Mouse (Mus musculus) forebrain, embryonic 10.5 days (tissue): ENCODE results near the gene Cib4. TPM values are rescaled to one million over a fixed set of nuclear protein-coding genes. Genes with fewer than 3 reads are reported as not detected.

Experiments used
- DNase-seq: peaks from one replicate; pipeline ENCODE4 v3.0.0-alpha.2; 2017; ENCODE audit warnings: low spot score; ENCODE audit errors: extremely low spot score
- H3K27ac ChIP-seq: fragments of 300-500 bp; sonication (generic); 2 replicates; pipeline ENCODE4 v1.5.1; 2016; ENCODE audit warnings: mild to moderate bottlenecking
- H3K27me3 ChIP-seq: fragments of 300-500 bp; sonication (generic); 2 replicates; pipeline ENCODE4 v1.6.1; 2016; ENCODE audit warnings: mild to moderate bottlenecking; ENCODE audit not compliant: poor library complexity, severe bottlenecking
- H3K36me3 ChIP-seq: fragments of 300-500 bp; sonication (generic); replicated peaks from 2 replicates; pipeline ENCODE4 v1.6.1; 2016; ENCODE audit warnings: mild to moderate bottlenecking, moderate library complexity
- H3K4me1 ChIP-seq: fragments of 300-500 bp; sonication (generic); 2 replicates; pipeline ENCODE4 v1.6.1; 2016
- H3K4me3 ChIP-seq: fragments of 300-500 bp; sonication (generic); 2 replicates; pipeline ENCODE4 v1.5.1; 2016; ENCODE audit warnings: mild to moderate bottlenecking, moderate library complexity
- H3K9me3 ChIP-seq: fragments of 300-500 bp; sonication (generic); 2 replicates; pipeline ENCODE4 v1.6.1; 2016; ENCODE audit warnings: mild to moderate bottlenecking, moderate library complexity
- WGBS: fragments of 180-500 bp; shearing (Covaris S2); methylation state at CpG from one replicate; pipeline ENCODE4 v1.1.7; 2016; 5-methylcytosine and 5-hydroxymethylcytosine counted together
- polyA plus RNA-seq: library from polyadenylated mRNA; unstranded; fragments of >200 nt; fragmentation: Nextera tagmentation; extraction: Ambion mirVana; gene quantifications from 2 replicates; pipeline ENCODE4 v1.2.1, GENCODE M21; 2016

Gene Cib4
- polyA plus RNA-seq, 1 experiment from 2014 or later: not detected

DNA sequence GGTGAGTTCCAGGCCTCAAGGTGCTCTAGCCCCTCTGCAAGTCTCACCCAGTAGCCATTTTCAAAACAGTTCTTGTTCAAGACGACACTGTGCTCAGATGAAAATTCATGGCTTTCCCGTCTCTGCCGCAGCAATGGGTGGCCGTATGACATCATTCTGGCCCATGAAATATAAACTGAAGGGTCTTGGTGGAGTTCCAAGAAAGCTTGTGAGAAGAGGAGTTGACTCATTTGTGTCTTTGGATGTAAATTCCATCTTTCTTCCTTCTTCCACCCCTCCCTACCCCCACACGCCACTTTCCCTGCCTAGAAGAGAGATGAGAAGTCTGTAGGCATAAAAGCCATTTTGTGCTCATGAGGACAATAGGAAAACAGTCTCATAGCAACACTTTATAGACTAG lies 54.8 kb downstream of the Cib4 start:
- WGBS: 85% methylated on average over 5 of the region's 5 CpGs
- no peak overlapping the region for H3K4me3 ChIP-seq
- no peak overlapping the region for H3K27ac ChIP-seq
- H3K36me3 ChIP-seq: no peaks in the 10 kb centered on the region
- no peak for DNase-seq
- peaks cover 7% of the 10 kb centered on the region; the same call in 1 of the 2 replicates for H3K4me1 ChIP-seq
- no peaks in the 10 kb centered on the region for H3K27me3 ChIP-seq
- no peaks in the 10 kb centered on the region for H3K9me3 ChIP-seq

DNA sequence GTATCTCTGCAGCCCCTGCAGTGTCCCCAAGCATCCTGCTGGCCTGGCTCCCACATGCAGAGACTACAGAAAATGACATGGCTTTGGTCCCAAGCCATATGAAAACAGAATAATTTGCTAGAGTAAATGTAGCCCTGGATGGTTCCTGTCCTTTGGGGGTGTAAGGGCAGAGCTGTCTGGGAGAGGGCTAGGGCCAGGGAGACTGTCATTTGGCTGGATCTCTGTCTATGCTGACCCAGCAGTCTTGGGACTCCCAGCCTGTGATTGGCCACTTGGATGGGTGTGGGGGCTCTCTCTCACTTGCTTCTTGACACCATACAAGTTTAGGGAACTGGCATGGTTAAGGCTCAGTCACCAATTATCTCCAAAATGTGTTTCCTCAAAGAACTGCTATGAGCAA lies 55.4 kb downstream of the Cib4 start:
- H3K4me1 ChIP-seq: peaks cover 3% of the 10 kb centered on the region; the same call in 1 of the 2 replicates
- no peak overlapping the region for H3K27ac ChIP-seq
- H3K4me3 ChIP-seq: no peak overlapping the region
- H3K9me3 ChIP-seq: no peaks in the 10 kb centered on the region
- no peaks in the 10 kb centered on the region for H3K27me3 ChIP-seq
- DNase-seq: no peak
- H3K36me3 ChIP-seq: no peaks in the 10 kb centered on the region

DNA sequence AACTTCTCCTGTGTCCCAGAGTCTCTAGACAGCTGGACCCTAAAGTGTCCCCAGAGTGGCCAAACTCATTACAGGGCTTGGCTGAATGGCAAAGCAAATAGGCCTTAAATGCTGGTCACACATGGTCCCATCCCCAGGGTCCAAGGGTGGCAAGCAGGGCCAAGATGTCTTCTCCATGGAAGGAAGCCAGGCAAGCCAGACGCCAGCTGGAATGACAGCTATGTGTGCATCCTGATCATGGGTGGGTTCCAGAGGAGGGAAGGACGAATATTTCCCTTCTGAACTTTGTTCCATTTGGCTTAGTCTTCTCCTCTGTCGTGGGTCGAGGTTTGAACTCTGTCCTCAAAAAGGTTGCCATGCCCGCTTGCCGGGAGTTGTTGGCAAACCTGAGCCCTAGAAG lies 60.5 kb downstream of the Cib4 start:
- no peaks in the 10 kb centered on the region for H3K9me3 ChIP-seq
- H3K4me1 ChIP-seq: 0 out of 2 replicates have a peak, but pooled peaks cover 3% of the 10 kb centered on the region
- 89% methylated on average over 6 of the region's 6 CpGs for WGBS
- no peaks in the 10 kb centered on the region for H3K27me3 ChIP-seq
- no peak overlapping the region for H3K4me3 ChIP-seq
- DNase-seq: no peak
- H3K27ac ChIP-seq: no peak overlapping the region
- no peaks in the 10 kb centered on the region for H3K36me3 ChIP-seq

DNA sequence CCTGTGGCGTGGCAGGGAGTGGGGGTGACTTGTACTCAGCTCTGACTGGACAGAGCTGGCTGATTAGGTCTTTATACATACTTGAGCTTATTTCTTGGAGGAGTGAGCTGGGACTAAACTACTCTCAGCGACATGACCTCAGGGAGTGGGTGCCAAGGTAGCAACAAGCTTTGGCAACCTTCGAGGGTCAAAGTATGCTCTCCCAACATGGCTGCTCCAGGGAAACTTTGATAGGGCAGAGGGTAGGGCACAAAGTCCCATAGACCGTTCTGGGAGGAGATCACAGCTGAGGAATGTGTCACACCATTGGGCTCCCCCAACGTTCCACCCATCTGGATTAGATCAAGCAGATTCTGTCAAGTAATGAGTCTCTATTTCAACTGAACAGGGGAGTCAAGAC lies 61.0 kb downstream of the Cib4 start:
- Histone ChIP-seq H3K4me3 (no peak overlapping the region), H3K27me3 (no peaks in the 10 kb centered on the region), H3K9me3 (no peaks in the 10 kb centered on the region), H3K36me3 (no peaks in the 10 kb centered on the region), H3K27ac (no peak overlapping the region), H3K4me1 (0 out of 2 replicates have a peak, but pooled peaks cover 3% of the 10 kb centered on the region)
- no peak for DNase-seq
- WGBS: 81% methylated on average over 5 of the region's 5 CpGs

DNA sequence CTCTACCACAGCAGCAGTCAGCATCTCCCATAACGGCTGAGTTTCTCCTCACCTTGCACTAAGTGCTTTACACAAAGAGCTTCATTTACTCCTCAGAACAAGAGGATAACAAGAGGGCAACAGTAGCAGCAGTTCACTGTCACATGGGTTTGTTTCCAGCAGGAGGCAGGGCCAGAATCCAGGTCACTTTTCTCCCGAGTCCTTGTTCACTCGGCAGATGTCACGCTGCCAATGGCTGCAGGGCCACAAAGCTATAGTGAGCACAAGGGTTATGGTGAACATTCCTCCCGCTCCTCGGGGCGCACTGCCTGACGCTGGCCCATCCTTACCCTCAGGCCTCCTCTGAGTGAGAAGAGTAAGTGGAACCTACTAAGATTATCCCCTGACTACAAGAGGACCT lies 62.1 kb downstream of the Cib4 start:
- no peaks in the 10 kb centered on the region for H3K9me3 ChIP-seq
- no peak for DNase-seq
- no peaks in the 10 kb centered on the region for H3K36me3 ChIP-seq
- H3K4me1 ChIP-seq: 0 out of 2 replicates have a peak, but pooled peaks cover 3% of the 10 kb centered on the region
- no peak overlapping the region for H3K27ac ChIP-seq
- H3K27me3 ChIP-seq: no peaks in the 10 kb centered on the region
- 79% methylated on average over 8 of the region's 8 CpGs for WGBS
- no peak overlapping the region for H3K4me3 ChIP-seq

DNA sequence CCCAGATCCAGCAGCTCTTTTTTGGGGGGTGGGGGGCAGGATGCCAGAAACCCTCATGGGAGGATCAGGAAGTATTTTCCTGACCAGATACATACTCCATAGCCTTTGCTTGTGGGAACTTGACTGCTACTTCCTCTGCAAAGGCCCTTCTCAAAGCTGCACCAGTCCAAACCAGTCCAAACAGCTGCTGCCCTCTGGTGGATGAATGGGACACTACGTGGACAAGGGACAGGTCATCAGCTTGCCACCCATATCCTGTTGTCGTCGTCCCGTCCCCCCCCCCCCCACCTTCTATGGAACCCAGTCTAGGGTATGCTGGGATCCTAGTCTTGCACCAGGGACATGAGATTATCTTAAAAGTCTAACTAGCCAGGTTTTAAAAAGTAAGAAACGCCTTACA lies 63.3 kb downstream of the Cib4 start:
- Histone ChIP-seq H3K27ac (no peak overlapping the region), H3K9me3 (no peaks in the 10 kb centered on the region), H3K36me3 (no peaks in the 10 kb centered on the region), H3K4me1 (0 out of 2 replicates have a peak, but pooled peaks cover 3% of the 10 kb centered on the region), H3K4me3 (no peak overlapping the region), H3K27me3 (no peaks in the 10 kb centered on the region)
- DNase-seq: peak; percentile 67
- WGBS: 20% methylated on average over 5 of the region's 5 CpGs

DNA sequence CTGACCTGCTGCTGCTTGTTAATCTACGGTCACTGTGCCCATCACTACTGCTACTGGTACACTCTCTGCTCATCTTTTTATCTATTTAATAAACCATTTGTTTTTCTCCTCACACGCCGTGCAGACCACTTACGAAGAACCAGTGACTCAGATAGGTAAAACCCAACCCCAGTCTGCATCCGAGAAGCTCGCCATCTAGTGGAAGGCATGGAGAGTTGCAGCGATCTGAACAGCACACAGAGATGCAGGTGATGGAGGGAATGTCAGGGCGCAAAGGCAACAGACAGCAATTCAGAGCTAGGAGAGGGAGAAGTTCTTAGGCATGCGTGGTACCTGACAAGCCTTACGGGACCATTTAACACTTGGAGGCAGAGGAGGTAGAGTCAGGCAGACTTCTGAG lies 69.1 kb downstream of the Cib4 start:
- Histone ChIP-seq H3K27ac (no peak overlapping the region), H3K36me3 (no peaks in the 10 kb centered on the region), H3K27me3 (no peaks in the 10 kb centered on the region), H3K4me3 (no peak overlapping the region), H3K9me3 (no peaks in the 10 kb centered on the region), H3K4me1 (no peaks in the 10 kb centered on the region)
- 42% methylated on average over 10 of the region's 10 CpGs for WGBS
- no peak for DNase-seq

DNA sequence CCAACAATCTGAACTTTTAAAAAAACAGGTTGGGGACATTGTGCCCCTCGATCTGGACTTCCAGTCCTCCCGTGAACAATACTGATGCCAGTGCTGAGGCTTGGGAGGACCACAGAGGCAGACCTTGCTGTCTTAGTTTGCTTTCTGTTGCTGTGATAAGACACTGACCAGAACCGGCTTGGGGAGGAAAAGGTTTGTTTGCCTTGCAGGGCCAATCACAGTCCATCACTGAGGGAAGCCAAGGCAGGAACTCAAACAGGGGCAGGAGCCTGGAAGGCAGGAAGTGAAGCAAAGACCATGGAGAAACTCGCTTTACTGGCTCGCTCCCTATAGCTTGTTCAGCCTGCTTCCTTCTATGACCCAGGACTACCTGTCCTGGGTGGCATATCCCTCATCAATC lies 73.5 kb downstream of the Cib4 start:
- 84% methylated on average over 5 of the region's 5 CpGs for WGBS
- no peaks in the 10 kb centered on the region for H3K9me3 ChIP-seq
- no peak overlapping the region for H3K4me3 ChIP-seq
- H3K36me3 ChIP-seq: no peaks in the 10 kb centered on the region
- H3K4me1 ChIP-seq: peaks cover 14% of the 10 kb centered on the region
- peaks cover 6% of the 10 kb centered on the region for H3K27me3 ChIP-seq
- H3K27ac ChIP-seq: no peak overlapping the region
- no peak for DNase-seq

DNA sequence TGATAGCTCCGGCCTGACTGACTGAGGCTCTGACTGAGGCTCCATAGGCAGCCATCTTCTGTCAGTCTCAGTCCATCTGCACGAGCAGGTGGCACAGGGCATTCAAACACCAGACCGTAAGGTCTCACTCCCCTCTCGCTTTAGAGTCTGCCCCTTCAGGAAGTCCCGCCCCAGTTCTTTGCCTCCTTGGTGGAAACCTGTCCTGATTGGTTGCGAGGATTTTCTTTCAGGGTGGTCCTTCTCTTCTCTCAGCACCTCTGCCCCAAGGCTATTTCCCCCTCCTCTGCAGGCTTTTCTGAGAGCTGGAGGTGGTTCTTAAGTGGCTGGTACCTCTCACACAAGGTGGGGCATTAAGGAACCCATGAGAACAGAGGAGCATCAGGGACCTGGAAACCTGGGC lies 75.2 kb downstream of the Cib4 start:
- no peaks in the 10 kb centered on the region for H3K9me3 ChIP-seq

DNA sequence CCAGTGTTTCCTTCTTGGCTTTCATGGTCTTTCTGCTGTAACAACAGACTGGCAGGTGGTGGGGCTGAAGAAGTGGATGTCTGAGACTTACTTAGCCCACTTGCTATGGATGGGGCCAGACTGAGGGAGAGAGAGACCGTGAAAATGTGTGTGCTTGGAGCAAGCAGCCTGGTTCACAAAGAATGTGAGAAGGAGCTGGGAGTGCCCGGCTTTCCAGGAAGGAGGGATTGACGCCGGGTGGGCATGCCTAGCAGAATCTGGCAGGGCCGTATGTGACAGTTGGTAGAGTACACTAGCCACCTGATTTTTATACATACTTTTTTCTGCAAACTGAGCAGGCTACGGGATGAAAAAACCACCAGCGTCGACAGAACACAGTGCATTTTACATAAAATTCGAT lies 79.3 kb downstream of the Cib4 start:
- peaks cover 59% of the 10 kb centered on the region for H3K27me3 ChIP-seq
- H3K4me1 ChIP-seq: peaks cover 34% of the 10 kb centered on the region
- peak overlapping the region; percentile 38 for H3K4me3 ChIP-seq
- no peaks in the 10 kb centered on the region for H3K36me3 ChIP-seq
- no peak overlapping the region for H3K27ac ChIP-seq
- whole genome bisulfite sequencing: 37% methylated on average over 9 of the region's 9 CpGs
- no peak for DNase-seq
- H3K9me3 ChIP-seq: no peaks in the 10 kb centered on the region

More for the DNA sequence above, 75.2 kb downstream of the Cib4 start:
- Histone ChIP-seq H3K36me3 (no peaks in the 10 kb centered on the region), H3K27ac (no peak overlapping the region), H3K27me3 (peaks cover 23% of the 10 kb centered on the region), H3K4me1 (peaks cover 25% of the 10 kb centered on the region), H3K4me3 (no peak overlapping the region)
- 52% methylated on average over 6 of the region's 6 CpGs for WGBS
- no peak for DNase-seq

DNA sequence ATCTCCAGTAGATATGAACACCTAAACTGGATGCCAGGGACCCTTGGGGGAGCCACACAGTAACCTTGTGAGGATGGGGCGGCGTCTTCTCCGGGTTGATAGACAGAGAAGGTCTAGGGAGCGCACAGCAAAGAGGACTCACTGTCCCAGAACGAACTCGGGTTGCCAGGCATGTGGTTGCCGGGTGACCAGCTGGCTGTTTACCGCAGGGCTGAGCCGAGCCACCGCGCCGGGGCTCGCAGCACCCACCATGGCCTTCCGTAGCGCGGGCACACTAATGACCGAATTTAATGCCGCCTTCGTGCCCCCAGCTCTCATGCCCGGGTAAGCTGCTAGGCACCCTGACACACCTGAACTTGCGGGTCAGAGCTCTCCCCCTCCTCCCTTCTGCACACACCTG lies 79.8 kb downstream of the Cib4 start, which contains the start of gene 1700001C02Rik:
TSS of gene 1700001C02Rik (plus strand) at position 187 of the 400 bp plus-strand sequence.
- DNase-seq: no peak
- H3K27ac ChIP-seq: no peak within 1 kb of the TSS
- H3K4me3 ChIP-seq: peak within 1 kb of the TSS; percentile 38

DNA sequence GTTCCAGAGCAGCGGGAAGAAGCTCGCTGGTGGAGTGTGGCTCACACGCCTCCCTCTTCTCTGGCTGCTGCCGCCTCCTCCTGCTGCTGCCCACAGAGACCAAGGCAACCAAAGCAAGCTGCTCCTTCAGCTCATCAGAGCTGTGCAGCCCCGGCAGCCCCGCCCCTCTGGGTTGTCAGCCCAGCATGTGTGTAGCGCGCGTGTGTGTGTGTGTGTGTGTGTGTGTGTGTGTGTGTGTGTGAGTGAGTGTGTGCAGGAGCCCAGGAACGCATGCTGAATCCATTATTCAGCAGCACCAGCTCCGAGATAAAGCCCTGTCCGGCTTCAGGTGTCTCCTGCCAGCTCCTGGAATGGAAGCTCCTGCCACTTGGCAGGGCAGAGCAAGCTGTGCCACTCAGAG lies 83.8 kb downstream of the Cib4 start, which contains the start of gene Otof:
TSS of gene Otof (minus strand) at position 112 of the 400 bp plus-strand sequence.
- DNase-seq: no peak
- Histone ChIP-seq H3K9me3 (no peaks in the 10 kb centered on the region), H3K27ac (no peak within 1 kb of the TSS), H3K27me3 (peaks cover 61% of the 10 kb centered on the region), H3K4me3 (no peak within 1 kb of the TSS), H3K4me1 (peaks cover 40% of the 10 kb centered on the region), H3K36me3 (no peaks in the 10 kb centered on the region)
- 56% methylated on average over 12 of the region's 12 CpGs for WGBS

More for the DNA sequence above, 79.8 kb downstream of the Cib4 start, which contains the start of gene 1700001C02Rik:
- Histone ChIP-seq H3K4me1 (peaks cover 36% of the 10 kb centered on the region), H3K9me3 (no peaks in the 10 kb centered on the region), H3K36me3 (no peaks in the 10 kb centered on the region), H3K27me3 (peaks cover 63% of the 10 kb centered on the region)
- 18% methylated on average over 21 of the region's 21 CpGs for WGBS

DNA sequence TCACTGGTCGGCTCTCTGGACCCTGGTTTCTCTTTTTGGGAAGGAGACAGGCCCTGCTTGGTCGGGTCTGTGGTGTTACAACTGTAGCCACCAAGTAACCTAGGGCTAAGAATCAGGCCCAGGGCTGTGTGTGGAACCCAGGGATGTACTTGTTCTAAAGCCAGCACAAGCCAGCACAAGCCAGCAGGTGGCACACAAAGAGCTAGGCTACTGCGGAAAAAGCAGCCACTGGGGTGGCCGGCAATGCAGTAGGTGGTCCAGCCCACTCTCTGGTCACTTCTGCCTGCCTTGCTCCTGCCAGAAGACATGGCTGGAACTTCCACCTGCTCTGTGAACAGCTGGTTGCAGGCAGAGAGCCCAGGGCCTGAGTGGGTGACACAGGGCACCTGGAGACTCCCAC lies 85.5 kb downstream of the Cib4 start:
- Histone ChIP-seq H3K4me1 (peaks cover 30% of the 10 kb centered on the region), H3K36me3 (no peaks in the 10 kb centered on the region), H3K9me3 (no peaks in the 10 kb centered on the region), H3K27ac (0 out of 2 replicates have a peak overlapping the region, but pooled peaks have one; percentile 40), H3K27me3 (peaks cover 45% of the 10 kb centered on the region), H3K4me3 (no peak overlapping the region)
- 41% methylated on average over 4 of the region's 4 CpGs for WGBS
- no peak for DNase-seq

DNA sequence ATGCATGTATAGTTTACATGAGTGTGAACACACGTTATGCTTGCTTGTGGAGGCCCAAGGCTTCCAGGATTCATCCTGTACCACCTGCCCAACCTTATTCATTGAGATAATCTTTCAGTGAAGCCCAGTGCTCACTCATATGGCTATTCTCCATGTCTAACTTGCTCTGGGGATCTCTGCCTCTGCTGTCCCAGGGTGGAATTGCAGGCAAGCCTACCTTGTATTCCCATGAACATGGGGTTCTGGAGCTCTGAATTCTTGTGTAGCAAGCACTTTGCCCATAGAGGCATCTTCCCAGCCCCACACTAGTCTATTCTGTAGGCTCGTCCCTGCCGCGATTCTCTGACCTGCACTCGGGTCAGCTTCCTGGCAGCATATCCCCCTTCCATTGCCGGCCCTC lies 89.6 kb downstream of the Cib4 start:
- Histone ChIP-seq H3K4me3 (no peak overlapping the region), H3K4me1 (peaks cover 19% of the 10 kb centered on the region), H3K36me3 (no peaks in the 10 kb centered on the region), H3K27me3 (peaks cover 8% of the 10 kb centered on the region), H3K27ac (no peak overlapping the region), H3K9me3 (no peaks in the 10 kb centered on the region)
- WGBS: 57% methylated on average over 6 of the region's 6 CpGs
- DNase-seq: no peak
